Mouse (Mus musculus) hindbrain, postnatal 0 days (tissue): ENCODE measurements around the gene Fgf12. TPM values are rescaled to one million over a fixed set of nuclear protein-coding genes. Genes with fewer than 3 reads are reported as not detected.

Source experiments
- ATAC-seq: fragments of 200-750 bp; cut with Nextera tagmentation; 2 replicates; pipeline ENCODE4 v1.8.0; 2017; ENCODE audit warnings: mild to moderate bottlenecking, moderate TSS enrichment, moderate library complexity
- DNase-seq: peaks from one replicate; pipeline ENCODE4 v3.0.0-alpha.2; 2015; ENCODE audit warnings: low spot score
- H3K27ac ChIP-seq: fragments of 300-500 bp; sonication (generic); 2 replicates; pipeline ENCODE4 v1.5.1; 2014; ENCODE audit warnings: mild to moderate bottlenecking
- H3K27me3 ChIP-seq: fragments of 300-500 bp; sonication (generic); 2 replicates; pipeline ENCODE4 v1.6.1; 2014; ENCODE audit warnings: low read length, mixed read lengths; ENCODE audit not compliant: insufficient read depth
- H3K36me3 ChIP-seq: fragments of 300-500 bp; sonication (generic); 2 replicates; pipeline ENCODE4 v1.6.1; 2014; ENCODE audit warnings: low read length, mixed read lengths; ENCODE audit not compliant: insufficient read depth
- H3K4me1 ChIP-seq: fragments of 300-500 bp; sonication (generic); 2 replicates; pipeline ENCODE4 v1.6.1; 2014; ENCODE audit warnings: antibody characterized with exemption, low read length, mixed read lengths; ENCODE audit not compliant: insufficient read depth
- H3K4me2 ChIP-seq: fragments of 300-500 bp; sonication (generic); 2 replicates; pipeline ENCODE4 v1.6.1; 2014; ENCODE audit warnings: low read depth, mild to moderate bottlenecking, low read length, moderate library complexity, mixed read lengths
- H3K4me3 ChIP-seq: fragments of 300-500 bp; sonication (generic); 2 replicates; pipeline ENCODE4 v1.5.1; 2014; ENCODE audit warnings: low read length
- H3K9ac ChIP-seq: fragments of 300-500 bp; sonication (generic); replicated peaks from 2 replicates; pipeline ENCODE4 v1.6.1; 2014; ENCODE audit warnings: mild to moderate bottlenecking, low read length, moderate library complexity, mixed read lengths
- H3K9me3 ChIP-seq: fragments of 300-500 bp; sonication (generic); 2 replicates; pipeline ENCODE4 v1.6.1; 2016; ENCODE audit warnings: low read length, mixed read lengths
- CTCF ChIP-seq: IDR thresholded peaks from 2 replicates; pipeline ENCODE4 v1.5.1; 2016; ENCODE audit warnings: antibody characterized with exemption, control low read depth, low read depth
- WGBS: fragments of 180-500 bp; shearing (Covaris S2); extraction: QIAGEN DNeasy Blood & Tissue Kit; methylation state at CpG from one replicate; pipeline ENCODE4 v1.1.7; 2014; 5-methylcytosine and 5-hydroxymethylcytosine counted together
- polyA plus RNA-seq: library from polyadenylated mRNA; unstranded; fragments of >200 nt; fragmentation: Nextera tagmentation; extraction: Ambion mirVana; gene quantifications from 2 replicates; pipeline ENCODE4 v1.2.1, GENCODE M21; 2015
- total RNA-seq: library from RNA; depleted of rRNA; stranded (reverse); fragments of >200 nt; gene quantifications from 2 replicates; pipeline ENCODE4 v1.2.3, GENCODE M21; 2014

The Fgf12 gene
- total and polyA plus RNA-seq, 2 experiments from 2014 or later: 39.8 to 70.4 TPM

GRCm38 (mm10) chr16:28625689-28626088 is 127.2 kb downstream of the Fgf12 start:
- WGBS: 76% methylated on average over 5 of the region's 5 CpGs

DNA sequence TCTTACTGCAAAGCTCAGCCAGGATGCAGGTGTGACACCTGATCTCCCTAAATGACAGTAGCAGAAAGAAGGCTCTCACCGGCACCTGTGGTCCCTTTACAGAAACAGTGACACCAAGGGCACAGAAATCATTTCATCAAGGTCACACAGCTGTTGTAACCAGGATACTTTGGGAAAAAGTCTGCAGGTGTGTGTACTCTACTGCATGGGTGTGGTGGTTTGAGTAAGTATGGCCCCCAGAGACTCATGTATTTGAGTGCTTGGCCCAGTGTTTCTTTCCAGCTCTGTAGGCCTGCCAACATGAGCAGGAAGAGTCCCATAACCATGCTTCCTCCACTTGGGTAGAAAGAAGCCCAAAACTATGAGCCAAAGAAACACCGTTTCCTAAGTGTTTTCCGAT is 138.5 kb downstream of the Fgf12 start:
- DNase-seq (no peak), ATAC-seq (no peak)
- TF ChIP-seq CTCF: no peak
- Histone ChIP-seq H3K27me3 (no peaks in the 10 kb centered on the region), H3K4me3 (no peak overlapping the region), H3K4me1 (no peaks in the 10 kb centered on the region), H3K4me2 (no peak overlapping the region), H3K36me3 (no peaks in the 10 kb centered on the region), H3K9me3 (no peaks in the 10 kb centered on the region), H3K27ac (no peak overlapping the region), H3K9ac (no peak overlapping the region)
- 86% methylated on average over 3 of the region's 3 CpGs for WGBS

More at GRCm38 (mm10) chr16:28625689-28626088, 127.2 kb downstream of the Fgf12 start:
- Histone ChIP-seq H3K9ac (no peak overlapping the region), H3K36me3 (no peaks in the 10 kb centered on the region), H3K9me3 (no peaks in the 10 kb centered on the region), H3K4me1 (0 out of 2 replicates have a peak, but pooled peaks cover under 1% of the 10 kb centered on the region), H3K4me3 (no peak overlapping the region), H3K4me2 (no peak overlapping the region), H3K27ac (no peak overlapping the region), H3K27me3 (no peaks in the 10 kb centered on the region)
- no peak for ATAC-seq
- no peak for TF ChIP-seq CTCF
- DNase-seq: no peak

DNA sequence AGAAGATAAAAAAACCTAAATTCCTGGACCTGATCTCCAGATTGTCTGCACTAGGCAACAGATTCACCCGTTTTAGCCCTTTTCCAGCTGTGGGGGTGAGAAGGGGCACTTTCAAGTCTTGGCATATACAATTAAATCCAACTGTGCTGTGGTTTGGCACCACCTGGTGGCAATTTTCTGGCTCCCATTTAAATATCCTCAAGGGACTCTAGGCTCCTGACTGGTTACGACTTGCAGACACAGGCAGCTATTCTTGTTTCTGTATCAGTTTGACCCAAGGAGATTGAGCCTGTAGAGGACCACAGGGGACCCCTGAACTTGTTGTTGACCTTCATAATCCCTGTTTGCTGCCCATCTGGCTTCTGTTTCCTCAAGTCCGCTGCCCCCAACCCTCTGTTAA is 141.9 kb downstream of the Fgf12 start:
- H3K4me2 ChIP-seq: no peak overlapping the region
- H3K9me3 ChIP-seq: no peaks in the 10 kb centered on the region
- H3K4me1 ChIP-seq: no peaks in the 10 kb centered on the region
- WGBS: 22% methylated on average over 3 of the region's 3 CpGs
- no peak overlapping the region for H3K27ac ChIP-seq
- ATAC-seq (no peak), DNase-seq (peak; percentile 58)
- TF ChIP-seq CTCF: peak; percentile 54
- H3K36me3 ChIP-seq: no peaks in the 10 kb centered on the region
- no peak overlapping the region for H3K4me3 ChIP-seq
- no peak overlapping the region for H3K9ac ChIP-seq
- H3K27me3 ChIP-seq: no peaks in the 10 kb centered on the region

DNA sequence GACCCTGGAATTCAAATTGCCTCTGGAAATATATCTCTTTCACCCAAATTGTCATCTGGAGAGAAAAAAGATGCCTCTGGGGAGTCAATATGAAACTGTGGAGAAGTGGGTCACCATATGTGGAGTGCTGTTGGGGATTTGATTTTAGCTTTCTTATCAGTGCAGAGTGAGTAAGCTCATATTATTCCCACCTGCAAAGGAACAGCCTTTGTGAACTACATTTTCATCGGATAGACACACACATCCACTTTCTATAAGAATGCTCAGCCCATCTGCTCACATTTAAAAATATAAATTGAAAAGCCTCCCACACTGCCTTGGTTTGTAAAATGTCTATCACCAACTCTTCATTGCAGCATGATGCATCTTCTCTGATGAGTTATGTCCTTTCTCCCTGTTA is 149.7 kb downstream of the Fgf12 start:
- Histone ChIP-seq H3K9ac (no peak overlapping the region), H3K4me1 (no peaks in the 10 kb centered on the region), H3K36me3 (no peaks in the 10 kb centered on the region), H3K27me3 (no peaks in the 10 kb centered on the region), H3K27ac (no peak overlapping the region), H3K4me2 (no peak overlapping the region), H3K9me3 (no peaks in the 10 kb centered on the region), H3K4me3 (no peak overlapping the region)
- DNase-seq (no peak), ATAC-seq (no peak)
- no peak for TF ChIP-seq CTCF
- WGBS: 78% methylated on average over 1 of the region's 1 CpGs

DNA sequence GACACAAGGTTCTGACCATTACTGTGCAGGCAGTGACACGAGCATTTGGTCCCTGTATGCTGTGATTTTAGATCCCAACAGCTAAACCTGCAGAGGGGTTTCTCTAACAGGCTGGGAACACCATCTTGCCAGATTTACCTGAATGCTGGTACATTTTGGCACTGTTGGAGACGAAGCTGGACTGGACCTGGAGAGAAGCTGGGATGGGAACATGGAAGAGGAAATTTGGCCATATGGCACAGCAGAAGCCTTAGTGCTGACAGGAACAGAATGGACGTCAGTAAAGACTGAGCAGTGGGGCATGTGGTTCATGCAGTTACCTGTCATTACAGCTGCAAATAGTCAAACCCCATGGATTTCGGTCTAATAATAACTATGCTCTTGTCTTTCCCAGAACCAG is 151.1 kb downstream of the Fgf12 start:
- Histone ChIP-seq H3K36me3 (no peaks in the 10 kb centered on the region), H3K27me3 (no peaks in the 10 kb centered on the region), H3K9me3 (no peaks in the 10 kb centered on the region), H3K27ac (no peak overlapping the region), H3K4me2 (no peak overlapping the region), H3K4me3 (no peak overlapping the region), H3K9ac (no peak overlapping the region), H3K4me1 (no peaks in the 10 kb centered on the region)
- no peak for TF ChIP-seq CTCF
- ATAC-seq (no peak), DNase-seq (no peak)
- WGBS: 78% methylated on average over 4 of the region's 4 CpGs

DNA sequence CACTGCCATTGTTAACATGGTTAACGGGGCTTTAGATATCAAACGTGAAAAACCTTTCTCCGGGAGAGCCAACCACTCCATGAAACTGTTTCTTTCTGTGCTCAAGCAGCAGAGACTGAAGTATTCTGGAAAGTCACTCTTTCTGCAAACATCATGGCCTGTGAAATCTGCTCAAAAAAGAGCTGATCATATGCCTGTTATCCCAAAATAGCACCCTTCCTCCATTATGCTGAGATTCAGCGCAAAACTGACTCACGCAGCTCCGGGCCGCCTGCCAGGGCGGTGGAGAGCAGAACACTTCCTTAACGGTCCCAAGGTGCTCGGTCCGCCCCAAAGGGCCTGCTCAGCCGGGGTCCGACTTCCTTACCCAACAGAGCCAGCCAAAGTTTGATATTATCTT is 156.8 kb downstream of the Fgf12 start:
- TF ChIP-seq CTCF: no peak
- DNase-seq: no peak
- WGBS: 87% methylated on average over 13 of the region's 13 CpGs
- no peak for ATAC-seq
- H3K9me3 ChIP-seq: no peaks in the 10 kb centered on the region
- H3K27ac ChIP-seq: no peak overlapping the region
- H3K9ac ChIP-seq: no peak overlapping the region
- no peaks in the 10 kb centered on the region for H3K36me3 ChIP-seq
- no peak overlapping the region for H3K4me2 ChIP-seq
- H3K4me1 ChIP-seq: no peaks in the 10 kb centered on the region
- no peaks in the 10 kb centered on the region for H3K27me3 ChIP-seq
- H3K4me3 ChIP-seq: no peak overlapping the region

DNA sequence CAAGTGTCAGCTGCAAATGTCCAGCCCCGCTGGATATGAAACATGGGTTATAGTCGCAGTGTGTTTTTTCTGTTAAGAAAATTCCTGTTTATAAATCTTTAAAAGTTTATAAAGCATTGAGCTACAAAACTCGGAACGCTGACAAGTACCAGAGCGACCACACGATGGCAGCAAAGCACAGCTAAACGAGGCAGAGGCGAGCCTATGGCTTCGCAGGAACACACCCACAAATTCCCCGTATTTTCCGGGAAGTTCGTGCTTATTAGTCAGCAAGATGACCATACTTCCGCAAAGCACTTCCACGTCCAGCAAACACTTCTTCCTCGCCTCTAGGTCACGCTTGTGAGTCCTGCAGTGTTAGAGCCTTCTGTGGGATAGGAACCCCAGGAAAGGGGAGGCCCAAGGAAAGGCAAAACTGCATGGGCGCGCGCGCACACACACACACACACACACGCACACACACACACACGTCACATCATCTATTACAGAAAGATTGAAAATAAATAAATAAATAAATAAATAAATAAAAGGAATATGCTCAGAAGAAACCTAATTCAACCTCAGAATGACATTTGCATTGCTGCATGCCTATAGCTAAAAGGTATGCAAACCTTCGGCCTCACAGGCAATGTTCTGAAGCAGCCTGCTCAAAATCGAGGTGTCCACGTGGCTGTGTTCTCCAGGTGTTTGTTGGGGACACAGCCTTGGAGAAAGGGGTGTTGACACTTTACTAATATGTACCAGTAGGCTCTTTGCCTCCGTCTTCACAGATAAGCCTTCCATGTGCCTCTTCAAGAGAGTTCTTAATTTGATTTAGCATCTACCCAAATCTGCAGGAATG is 159.6 kb downstream of the Fgf12 start:
- DNase-seq: peak; percentile 95
- peak overlapping the region; percentile 23 for H3K4me3 ChIP-seq
- H3K4me1 ChIP-seq: no peaks in the 10 kb centered on the region
- 29% methylated on average over 26 of the region's 26 CpGs for WGBS
- H3K27me3 ChIP-seq: no peaks in the 10 kb centered on the region
- H3K27ac ChIP-seq: no peak overlapping the region
- TF ChIP-seq CTCF: peak; percentile 89
- no peaks in the 10 kb centered on the region for H3K9me3 ChIP-seq
- no peaks in the 10 kb centered on the region for H3K36me3 ChIP-seq
- no peak overlapping the region for H3K9ac ChIP-seq
- ATAC-seq: peak; percentile 83
- H3K4me2 ChIP-seq: peak overlapping the region; percentile 54
